Mouse (Mus musculus): ENCODE measurements around the gene Tceanc2.

GRCm38 (mm10) chr4:107138948-107139835 is 39.7 kb downstream of the Tceanc2 start:
- TF ChIP-seq CTCF (IDR thresholded peaks at IDR 0.05; ENCODE audit: borderline replicate concordance, extremely low read depth, insufficient read depth, insufficient read length): no peak
- no peak for TF ChIP-seq POLR2A (IDR thresholded peaks at IDR 0.05; ENCODE audit: borderline replicate concordance, extremely low read depth, insufficient read depth, insufficient read length, poor library complexity, severe bottlenecking)

Data from brain, embryonic 14.5 days (tissue).